Mouse (Mus musculus): ENCODE results near the gene Nckap5l. TPM values are rescaled to one million over a fixed set of nuclear protein-coding genes. Genes with fewer than 3 reads are reported as not detected.

Nckap5l gene
- polyA plus RNA-seq, 1 experiment = 25.1 TPM

DNA sequence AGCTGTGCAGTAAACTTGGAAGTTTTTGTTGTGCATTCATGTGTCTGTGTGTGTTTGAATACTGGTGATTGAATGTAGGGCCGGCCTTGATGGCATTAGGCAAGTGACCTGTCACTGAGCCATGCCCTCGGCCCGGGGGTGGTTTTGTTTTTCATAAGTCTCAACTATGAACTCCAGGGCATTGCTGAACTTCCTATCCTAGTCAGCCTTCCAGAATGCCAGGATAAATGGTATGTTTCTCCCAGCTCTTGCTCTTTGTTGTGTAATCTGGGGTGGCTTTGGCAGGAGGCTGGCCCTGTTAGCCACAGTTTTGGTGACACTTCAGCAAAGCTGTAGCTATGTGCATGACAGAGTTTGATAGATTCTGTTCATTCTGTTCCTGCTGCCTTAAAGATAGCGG, 60.7 kb downstream of the Nckap5l start:
- TF ChIP-seq GATA1 (IDR thresholded peaks at IDR 0.05; ENCODE audit: low read length) = no peak

DNA sequence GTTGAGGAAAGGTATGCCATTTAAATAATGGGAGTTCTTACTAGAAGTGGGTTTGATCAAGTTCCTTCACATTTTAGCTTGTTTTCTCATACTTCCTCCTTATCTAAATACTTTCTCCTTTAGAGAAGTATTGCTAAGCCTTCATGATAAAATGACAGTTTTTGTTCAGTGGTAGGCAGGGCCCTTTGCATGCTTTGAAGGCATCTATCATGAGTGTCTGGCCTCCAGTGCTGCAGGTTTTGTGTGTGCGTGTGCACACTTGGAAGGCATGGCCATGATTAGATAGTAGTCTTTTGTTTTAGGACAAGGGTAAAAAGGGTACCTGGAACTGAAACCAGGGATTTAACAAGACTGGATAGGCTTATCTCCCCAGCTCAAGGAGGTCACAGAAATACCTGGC, 61.1 kb downstream of the Nckap5l start:
- TF ChIP-seq GATA1 (IDR thresholded peaks at IDR 0.05; ENCODE audit: low read length) = no peak

DNA sequence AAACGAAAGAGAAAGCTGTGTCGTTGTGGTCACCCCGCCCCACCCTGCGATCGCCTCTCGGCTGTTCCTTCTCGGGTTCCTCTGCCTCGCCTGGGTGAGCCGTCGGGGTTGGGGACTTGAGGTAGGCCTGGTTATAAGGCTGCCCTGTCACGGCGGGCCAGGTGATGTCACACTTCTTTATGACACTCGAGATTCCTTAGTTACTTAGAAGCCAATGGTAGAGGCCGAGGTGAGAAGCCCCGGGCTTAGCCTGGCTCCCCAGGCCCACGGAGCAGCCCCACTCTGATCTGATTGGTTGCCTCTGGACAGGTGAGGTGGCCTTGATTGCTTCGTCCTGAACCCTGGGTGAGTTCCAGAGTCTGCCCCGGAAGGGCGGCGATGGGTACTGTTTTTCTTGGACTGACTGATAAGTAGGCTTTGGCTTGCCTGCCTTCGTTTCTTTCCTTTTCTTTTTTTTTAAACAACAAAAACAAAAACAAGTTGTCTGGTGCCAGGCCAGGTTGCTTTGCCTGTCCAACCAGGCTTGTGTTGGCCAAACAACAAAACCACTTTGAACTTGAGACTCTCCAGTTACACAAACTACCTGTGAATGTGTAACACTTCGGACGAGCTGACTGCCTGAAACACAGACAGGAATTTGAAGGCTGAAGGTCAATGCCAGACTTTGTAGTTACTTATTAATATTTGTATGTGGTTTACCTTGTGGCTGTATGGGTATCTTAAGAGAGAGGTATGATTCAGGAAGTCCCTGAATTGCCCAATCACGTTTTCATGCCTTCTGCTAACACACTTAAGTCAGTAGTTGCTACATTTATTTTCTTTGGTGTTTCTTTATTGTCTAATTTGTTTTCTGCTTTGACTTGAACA, 63.9 kb downstream of the Nckap5l start:
- no peak for TF ChIP-seq GATA1 (IDR thresholded peaks at IDR 0.05; ENCODE audit: low read length)

DNA sequence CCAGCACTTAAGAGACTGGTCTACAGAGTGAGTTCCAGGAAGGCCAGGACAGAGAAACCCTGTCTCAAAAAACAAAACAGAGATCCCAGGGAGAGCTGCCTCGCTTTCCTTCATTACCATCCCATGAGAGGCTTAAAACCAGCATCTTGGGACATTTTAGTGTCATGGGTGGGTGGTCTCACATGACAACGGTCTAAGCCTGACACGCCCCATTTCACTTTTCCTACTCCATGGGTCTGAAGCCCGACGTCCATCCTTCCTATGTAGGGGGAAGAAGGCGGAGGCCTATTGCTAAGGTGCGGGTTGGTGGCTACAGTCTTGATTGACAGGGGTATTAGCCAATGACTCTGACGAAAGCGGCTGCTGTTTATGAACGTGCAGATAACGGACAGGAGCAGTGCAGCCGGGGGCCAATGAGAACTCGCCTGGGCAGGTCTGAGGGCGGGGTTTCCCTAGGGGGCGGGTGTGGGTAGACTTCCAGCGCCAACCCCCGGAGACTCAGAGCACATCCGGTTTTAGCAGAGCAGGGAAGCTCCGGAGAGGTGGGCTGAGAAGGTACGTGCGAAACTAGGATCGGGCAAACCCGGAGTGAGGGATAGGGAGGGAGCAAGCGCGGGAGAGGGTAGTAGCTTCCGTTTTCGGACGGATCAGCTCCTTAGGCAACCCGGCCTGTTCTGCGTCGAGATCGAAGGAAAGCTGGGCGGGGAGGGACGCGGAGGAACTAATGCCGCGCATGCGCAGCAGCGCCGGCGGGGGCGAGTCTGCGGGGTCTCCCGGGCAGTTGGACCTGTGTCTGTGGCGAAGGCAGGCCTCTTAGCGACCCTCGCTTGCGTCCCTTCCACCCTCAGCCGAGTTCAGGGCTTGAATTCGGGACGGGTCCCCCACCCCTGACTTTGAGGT, 64.8 kb downstream of the Nckap5l start, which contains the start of gene Tmbim6:
Tmbim6 (plus strand) TSS at position 397 of the 900 bp plus-strand sequence.
- TF ChIP-seq GATA1 (IDR thresholded peaks at IDR 0.05; ENCODE audit: low read length) = no peak

DNA sequence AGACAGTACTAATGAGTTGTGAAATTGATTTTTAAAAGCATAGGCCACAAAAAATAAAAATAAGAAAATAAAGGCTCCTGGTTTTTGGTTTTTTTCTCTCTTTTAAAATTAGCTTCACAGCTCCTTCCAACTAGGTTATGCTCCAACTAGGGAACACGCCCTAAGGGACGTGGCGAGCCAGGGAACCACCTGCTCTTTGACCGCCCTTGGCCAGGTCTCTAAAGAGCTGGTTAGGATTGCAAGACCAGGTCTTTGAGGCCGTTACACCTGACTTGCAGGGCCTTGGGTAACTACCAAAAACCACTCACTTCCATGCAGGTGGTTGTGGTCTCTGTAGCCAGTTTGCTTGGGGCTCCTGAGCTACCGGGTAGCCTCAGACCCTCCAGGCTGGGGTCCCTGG, 65.6 kb downstream of the Nckap5l start:
- TF ChIP-seq GATA1 (IDR thresholded peaks at IDR 0.05; ENCODE audit: low read length) = no peak

DNA sequence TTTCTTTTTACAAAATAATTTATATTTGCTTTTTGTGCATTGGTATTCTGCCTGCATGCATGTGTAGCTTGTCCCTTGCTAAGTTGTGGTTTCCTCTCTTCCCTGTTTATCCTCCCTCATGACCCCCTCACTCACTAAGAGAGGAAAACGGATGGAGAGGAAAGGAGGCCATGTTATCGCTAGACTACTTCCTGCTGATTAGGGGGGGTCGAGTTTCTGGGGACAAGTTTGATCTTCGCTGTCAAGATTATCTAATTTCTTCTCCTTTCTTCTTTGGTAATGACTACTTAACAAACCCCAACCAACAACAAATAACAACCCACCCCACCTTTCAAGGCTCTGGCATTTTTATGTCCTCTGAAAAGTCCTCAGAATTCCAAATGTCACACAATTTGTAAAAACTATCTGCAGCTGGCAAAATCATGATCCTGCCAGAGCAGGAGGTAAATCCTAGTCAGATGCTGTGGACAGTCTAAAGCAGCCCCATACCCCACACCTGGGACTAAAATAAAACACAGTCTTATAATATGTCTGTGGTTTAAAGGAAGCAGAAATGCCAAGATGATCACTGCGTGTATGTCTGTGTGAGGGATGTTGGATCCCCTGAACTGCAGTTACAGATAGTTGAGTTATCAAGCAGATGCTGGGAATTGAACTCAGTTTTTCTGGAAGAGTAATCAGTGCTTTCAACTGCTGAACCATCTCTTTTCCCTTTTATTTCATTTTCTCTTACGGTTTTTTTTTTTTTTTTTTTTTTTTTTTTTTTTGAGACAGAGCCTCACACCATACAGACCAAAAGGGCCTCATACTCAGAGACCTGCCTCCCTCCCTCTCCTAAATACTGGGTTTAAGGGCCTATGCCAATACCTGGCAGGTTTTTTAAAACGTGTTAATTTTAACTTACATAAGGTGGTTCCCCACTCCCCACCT, 66.8 kb downstream of the Nckap5l start:
- TF ChIP-seq GATA1 (IDR thresholded peaks at IDR 0.05; ENCODE audit: low read length) = peak; percentile 12

DNA sequence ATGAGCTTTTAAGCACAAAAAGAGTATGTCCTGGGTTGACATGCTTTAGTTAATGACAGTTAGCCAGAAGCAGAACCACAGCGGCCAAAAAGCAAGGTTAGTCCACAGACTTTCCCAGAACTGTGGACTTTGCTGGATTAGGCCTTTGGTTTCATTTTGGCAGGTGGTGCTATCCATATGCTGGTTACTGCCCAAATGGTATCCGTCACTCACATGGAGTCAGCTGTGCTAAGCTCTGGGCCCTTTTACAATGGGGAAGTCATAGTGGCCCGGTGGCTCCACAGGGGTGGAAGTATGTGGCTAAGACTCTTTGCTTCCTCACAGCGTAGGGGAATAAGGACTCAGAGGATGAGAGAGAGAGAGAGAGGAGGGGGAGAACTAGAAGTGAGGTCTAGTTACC, 69.6 kb downstream of the Nckap5l start:
- TF ChIP-seq GATA1 (IDR thresholded peaks at IDR 0.05; ENCODE audit: low read length) = no peak

DNA sequence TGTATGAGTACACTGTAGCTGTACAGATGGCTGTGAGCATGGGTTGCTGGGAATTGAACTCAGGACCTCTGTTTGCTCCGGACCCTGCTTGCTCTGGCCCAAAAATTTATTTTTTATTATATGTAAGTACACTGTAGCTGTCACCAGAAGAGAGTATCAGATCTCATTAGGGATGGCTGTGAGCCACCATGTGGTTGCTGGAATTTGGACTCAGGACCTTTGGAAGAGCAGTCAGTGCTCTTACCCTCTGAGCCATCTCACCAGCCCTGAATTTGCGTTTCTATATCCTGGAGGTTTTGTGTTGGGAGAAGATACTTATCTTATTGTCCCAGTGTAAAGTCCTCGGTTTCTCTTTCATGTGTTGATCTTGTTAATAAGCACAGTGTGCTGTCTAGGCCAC, 70.8 kb downstream of the Nckap5l start:
- no peak for TF ChIP-seq GATA1 (IDR thresholded peaks at IDR 0.05; ENCODE audit: low read length)

DNA sequence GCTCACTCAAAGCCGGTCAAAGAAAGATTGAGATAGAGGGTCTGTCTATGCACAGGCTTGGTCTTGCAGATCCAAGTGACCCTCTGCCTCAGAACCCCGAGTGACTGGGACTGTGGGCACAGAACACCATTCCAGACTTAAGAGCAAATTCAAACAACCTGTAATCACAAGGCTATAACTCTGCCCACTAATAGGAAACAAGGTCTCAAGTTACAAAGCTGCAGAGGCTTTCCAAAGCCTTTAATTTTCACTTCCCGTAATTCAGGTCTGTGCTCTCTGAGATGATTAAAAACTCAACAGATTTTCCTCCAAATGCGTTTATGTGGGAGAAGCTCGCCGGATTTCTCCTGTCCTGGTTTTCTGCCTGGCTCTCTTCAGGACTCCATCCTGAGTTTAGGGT, 73.5 kb downstream of the Nckap5l start:
- TF ChIP-seq GATA1 (IDR thresholded peaks at IDR 0.05; ENCODE audit: low read length) = no peak

DNA sequence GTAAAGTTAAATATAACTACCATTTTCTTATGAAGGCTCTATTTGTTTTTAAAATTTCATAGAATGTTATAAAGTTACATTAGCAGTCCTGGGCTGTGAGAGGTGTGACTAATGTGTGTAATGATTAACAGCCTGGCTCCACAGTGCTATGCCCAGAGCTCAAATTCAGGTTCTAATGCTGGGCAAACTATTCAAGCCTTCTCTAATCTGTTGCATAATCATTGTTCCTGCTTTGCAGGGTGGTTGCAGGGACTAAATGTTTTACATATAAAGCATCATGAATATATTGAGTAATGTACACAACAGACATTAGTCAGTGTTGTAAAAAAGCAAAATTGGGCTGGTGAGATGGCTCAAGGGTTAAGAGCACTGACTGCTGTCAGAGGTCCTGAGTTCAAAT, 74.7 kb downstream of the Nckap5l start:
- no peak for TF ChIP-seq GATA1 (IDR thresholded peaks at IDR 0.05; ENCODE audit: low read length)

DNA sequence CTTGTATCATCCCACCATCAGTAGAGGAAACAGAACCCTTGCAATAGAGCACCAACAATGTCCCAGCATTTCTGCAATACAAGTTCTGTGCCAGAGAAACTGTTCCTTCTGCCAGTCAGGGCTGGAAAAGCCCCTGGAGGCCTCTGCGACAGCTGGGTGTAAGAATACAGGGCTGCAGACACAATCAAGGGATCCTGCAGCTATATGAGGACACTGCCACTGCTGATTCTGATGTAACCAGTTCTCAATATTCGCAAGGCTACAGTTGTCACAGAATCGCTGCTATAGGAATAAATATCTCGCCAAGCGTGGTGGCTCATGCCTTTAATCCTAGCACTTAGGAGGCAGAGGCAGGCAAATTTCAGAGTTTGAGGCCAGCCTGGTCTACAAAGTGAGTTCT, 81.3 kb downstream of the Nckap5l start:
- TF ChIP-seq GATA1 (IDR thresholded peaks at IDR 0.05; ENCODE audit: low read length) = no peak

DNA sequence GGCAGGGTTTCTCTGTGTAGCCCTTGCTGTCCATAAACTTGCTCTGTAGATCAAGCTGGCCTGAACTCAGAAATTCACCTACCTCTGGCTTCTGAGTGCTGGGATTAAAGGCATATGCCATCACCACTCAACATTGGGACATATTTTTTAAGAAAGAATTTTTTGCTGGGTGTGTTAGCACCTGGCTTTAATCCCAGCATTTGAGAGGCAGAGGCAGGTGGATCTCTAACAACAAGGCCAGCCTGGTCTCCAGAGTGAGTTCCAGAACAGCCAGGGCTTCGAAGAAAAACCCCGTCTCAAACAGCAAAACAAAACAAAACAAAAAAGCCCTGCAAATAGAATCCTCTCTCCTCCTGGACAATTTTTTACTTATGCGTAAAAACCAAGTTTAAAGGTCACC, 82.0 kb downstream of the Nckap5l start:
- no peak for TF ChIP-seq GATA1 (IDR thresholded peaks at IDR 0.05; ENCODE audit: low read length)

DNA sequence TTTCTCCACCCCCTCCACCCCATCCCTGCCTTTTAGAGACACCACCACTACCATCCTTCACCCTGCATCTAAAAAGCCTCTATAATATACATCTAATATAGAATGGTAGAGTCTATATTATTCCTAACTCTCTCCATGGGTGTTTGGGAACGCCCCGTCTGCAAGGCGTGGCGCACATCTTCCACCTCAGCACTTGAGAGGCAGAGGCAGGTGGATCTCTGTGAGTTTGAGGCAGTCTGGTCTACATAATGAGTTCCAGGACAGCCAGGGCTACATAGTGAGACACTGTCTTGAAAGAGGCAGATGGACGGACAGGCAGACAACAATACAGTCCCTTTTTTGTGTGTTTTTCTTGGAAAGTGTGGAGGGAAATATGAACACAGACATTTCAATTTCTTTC, 82.5 kb downstream of the Nckap5l start:
- TF ChIP-seq GATA1 (IDR thresholded peaks at IDR 0.05; ENCODE audit: low read length) = no peak

DNA sequence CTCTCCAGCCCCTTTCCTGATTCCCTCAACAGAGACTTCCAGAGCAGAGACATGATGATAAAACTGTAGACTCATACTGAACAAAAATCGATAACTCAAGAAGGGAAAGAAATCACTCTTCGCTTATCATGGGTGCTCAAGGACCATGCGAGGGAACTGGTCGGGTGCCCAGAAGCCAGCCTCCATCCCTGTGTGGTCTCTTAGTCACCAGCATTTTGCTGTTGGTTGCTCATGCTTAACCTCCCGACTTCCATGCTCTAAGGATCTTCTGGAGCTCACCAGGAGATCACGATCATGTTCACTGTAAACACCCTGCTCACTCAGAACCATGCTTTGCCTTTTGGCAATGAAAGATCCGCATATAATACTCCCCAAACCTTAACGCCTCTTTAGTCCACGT, 84.8 kb downstream of the Nckap5l start:
- TF ChIP-seq GATA1 (IDR thresholded peaks at IDR 0.05; ENCODE audit: low read length) = no peak

Other genes starting within 250 kb of the Nckap5l start
- gene Kcnh3, start 232.9 kb downstream of the Nckap5l start, polyA plus RNA-seq (2012) = not detected in 2 replicates
- 87.2 and 126 TPM in 2 replicates for gene Mcrs1, start 205.8 kb downstream of the Nckap5l start, polyA plus RNA-seq (2012)
- 25.8 and 30.9 TPM in 2 replicates for gene Prpf40b, start 162.7 kb downstream of the Nckap5l start, polyA plus RNA-seq (2012)
- gene Fam186b, start 161.9 kb downstream of the Nckap5l start, polyA plus RNA-seq (2012) = not detected in 2 replicates
- 0.02 and 0.04 TPM in 2 replicates for gene Fmnl3, start 87.3 kb downstream of the Nckap5l start, polyA plus RNA-seq (2012)
- gene Tmbim6, start 64.9 kb downstream of the Nckap5l start, polyA plus RNA-seq (2012) = 111 and 147 TPM in 2 replicates
- 10.7 and 13.2 TPM in 2 replicates for gene Bcdin3d, start 17.0 kb upstream of the Nckap5l start, polyA plus RNA-seq (2012)
- not detected in 2 replicates for gene Faim2, start 70.4 kb upstream of the Nckap5l start, polyA plus RNA-seq (2012)
- not detected in 2 replicates for gene Aqp2, start 121.3 kb upstream of the Nckap5l start, polyA plus RNA-seq (2012)
- gene Aqp5, start 133.0 kb upstream of the Nckap5l start, polyA plus RNA-seq (2012) = not detected in 2 replicates
- gene Aqp6, start 143.7 kb upstream of the Nckap5l start, polyA plus RNA-seq (2012) = not detected in 2 replicates
- 19.2 and 25.9 TPM in 2 replicates for gene Racgap1, start 193.9 kb upstream of the Nckap5l start, polyA plus RNA-seq (2012)
- gene Asic1, start 212.6 kb upstream of the Nckap5l start, polyA plus RNA-seq (2012) = not detected in 2 replicates
- 42.8 and 56.5 TPM in 2 replicates for gene Smarcd1, start 244.4 kb upstream of the Nckap5l start, polyA plus RNA-seq (2012)
- gene Gm17349, start 247.7 kb upstream of the Nckap5l start, polyA plus RNA-seq (2012) = 4.9 and 6.8 TPM in 2 replicates

All from G1E-ER4 (cell line).